Mouse (Mus musculus): ENCODE data around the gene Gpnmb. TPM values are rescaled to one million over a fixed set of nuclear protein-coding genes. Genes with fewer than 3 reads are reported as not detected.

Gpnmb gene
- total and polyA plus RNA-seq, 2 experiments from 2014 or later, result 4.0 to 13.7 TPM

- no peak overlapping the region for H3K9ac ChIP-seq (replicated peaks; ENCODE audit: low read depth, low read length)
These were observed 61.3 kb downstream of the Gpnmb start for GRCm38 (mm10) chr6:49097596-49098110.

GRCm38 (mm10) chr6:49099086-49099485 lies 62.7 kb downstream of the Gpnmb start:
- H3K27me3 ChIP-seq (ENCODE audit: control insufficient read depth, insufficient read depth, low read length), result no peaks in the 10 kb centered on the region
- H3K36me3 ChIP-seq (replicated peaks; ENCODE audit: control insufficient read depth, insufficient read depth, low read length), result peaks cover 14% of the 10 kb centered on the region
- no peak overlapping the region for H3K9ac ChIP-seq (replicated peaks; ENCODE audit: low read depth, low read length)
- no peaks in the 10 kb centered on the region for H3K9me3 ChIP-seq (replicated peaks; ENCODE audit: control insufficient read depth, low read length)
- no peak for DNase-seq (ENCODE audit: low spot score)
- peaks cover 37% of the 10 kb centered on the region for H3K4me1 ChIP-seq (ENCODE audit: control insufficient read depth, insufficient read depth)
- TF ChIP-seq CTCF (IDR thresholded peaks at IDR 0.05; ENCODE audit: low read depth) (no peak), EP300 (IDR thresholded peaks at IDR 0.05; ENCODE audit: low read depth) (no peak)
- H3K27ac ChIP-seq (ENCODE audit: low read depth), result no peak overlapping the region
- no peak overlapping the region for H3K4me2 ChIP-seq (ENCODE audit: low read depth, low read length)
- ATAC-seq (ENCODE audit: insufficient read depth, low read depth), result no peak
- 36% methylated on average over 1 of the region's 1 CpGs for WGBS
- H3K4me3 ChIP-seq (ENCODE audit: low read depth, low read length), result no peak overlapping the region

More at GRCm38 (mm10) chr6:49097596-49098110, 61.3 kb downstream of the Gpnmb start:
- Histone ChIP-seq H3K36me3 (replicated peaks; ENCODE audit: control insufficient read depth, insufficient read depth, low read length) (peaks cover 18% of the 10 kb centered on the region), H3K27ac (ENCODE audit: low read depth) (peak overlapping the region; percentile 79), H3K4me1 (ENCODE audit: control insufficient read depth, insufficient read depth) (peaks cover 37% of the 10 kb centered on the region), H3K4me2 (ENCODE audit: low read depth, low read length) (peak overlapping the region; percentile 53), H3K4me3 (ENCODE audit: low read depth, low read length) (no peak overlapping the region), H3K9me3 (replicated peaks; ENCODE audit: control insufficient read depth, low read length) (no peaks in the 10 kb centered on the region), H3K27me3 (ENCODE audit: control insufficient read depth, insufficient read depth, low read length) (no peaks in the 10 kb centered on the region)
- ATAC-seq (ENCODE audit: insufficient read depth, low read depth), result no peak
- no peak for DNase-seq (ENCODE audit: low spot score)
- 57% methylated on average over 5 of the region's 5 CpGs for WGBS
- TF ChIP-seq CTCF (IDR thresholded peaks at IDR 0.05; ENCODE audit: low read depth) (no peak), EP300 (IDR thresholded peaks at IDR 0.05; ENCODE audit: low read depth) (no peak)

GRCm38 (mm10) chr6:49106746-49107500 lies 70.6 kb downstream of the Gpnmb start:
- no peak for ATAC-seq (ENCODE audit: insufficient read depth, low read depth)
- Histone ChIP-seq H3K4me1 (ENCODE audit: control insufficient read depth, insufficient read depth) (no peaks in the 10 kb centered on the region), H3K27me3 (ENCODE audit: control insufficient read depth, insufficient read depth, low read length) (no peaks in the 10 kb centered on the region), H3K36me3 (replicated peaks; ENCODE audit: control insufficient read depth, insufficient read depth, low read length) (peaks cover 41% of the 10 kb centered on the region), H3K27ac (ENCODE audit: low read depth) (no peak overlapping the region), H3K4me2 (ENCODE audit: low read depth, low read length) (no peak overlapping the region), H3K9ac (replicated peaks; ENCODE audit: low read depth, low read length) (no peak overlapping the region), H3K9me3 (replicated peaks; ENCODE audit: control insufficient read depth, low read length) (no peaks in the 10 kb centered on the region), H3K4me3 (ENCODE audit: low read depth, low read length) (no peak overlapping the region)
- TF ChIP-seq EP300 (IDR thresholded peaks at IDR 0.05; ENCODE audit: low read depth) (no peak), CTCF (IDR thresholded peaks at IDR 0.05; ENCODE audit: low read depth) (no peak)
- no peak for DNase-seq (ENCODE audit: low spot score)
- 87% methylated on average over 15 of the region's 15 CpGs for WGBS

- DNase-seq (ENCODE audit: low spot score) (no peak), ATAC-seq (ENCODE audit: insufficient read depth, low read depth) (no peak)
- TF ChIP-seq CTCF (IDR thresholded peaks at IDR 0.05; ENCODE audit: low read depth), result no peak
- TF ChIP-seq EP300 (IDR thresholded peaks at IDR 0.05; ENCODE audit: low read depth), result no peak
- 89% methylated on average over 2 of the region's 2 CpGs for WGBS
- no peak overlapping the region for H3K27ac ChIP-seq (ENCODE audit: low read depth)
- H3K9ac ChIP-seq (replicated peaks; ENCODE audit: low read depth, low read length), result no peak overlapping the region
- H3K4me1 ChIP-seq (ENCODE audit: control insufficient read depth, insufficient read depth), result no peaks in the 10 kb centered on the region
- no peaks in the 10 kb centered on the region for H3K9me3 ChIP-seq (replicated peaks; ENCODE audit: control insufficient read depth, low read length)
- no peaks in the 10 kb centered on the region for H3K27me3 ChIP-seq (ENCODE audit: control insufficient read depth, insufficient read depth, low read length)
- no peak overlapping the region for H3K4me2 ChIP-seq (ENCODE audit: low read depth, low read length)
- no peak overlapping the region for H3K4me3 ChIP-seq (ENCODE audit: low read depth, low read length)
- peaks cover 28% of the 10 kb centered on the region for H3K36me3 ChIP-seq (replicated peaks; ENCODE audit: control insufficient read depth, insufficient read depth, low read length)
These were observed 72.8 kb downstream of the Gpnmb start for GRCm38 (mm10) chr6:49109196-49109595.

GRCm38 (mm10) chr6:49113895-49114294 lies 77.5 kb downstream of the Gpnmb start:
- H3K36me3 ChIP-seq (replicated peaks; ENCODE audit: control insufficient read depth, insufficient read depth, low read length), result peaks cover 22% of the 10 kb centered on the region; the same call in 1 of the 2 replicates
- ATAC-seq (ENCODE audit: insufficient read depth, low read depth) (no peak), DNase-seq (ENCODE audit: low spot score) (no peak)
- no peak overlapping the region for H3K27ac ChIP-seq (ENCODE audit: low read depth)
- H3K9me3 ChIP-seq (replicated peaks; ENCODE audit: control insufficient read depth, low read length), result no peaks in the 10 kb centered on the region
- H3K4me3 ChIP-seq (ENCODE audit: low read depth, low read length), result no peak overlapping the region
- TF ChIP-seq CTCF (IDR thresholded peaks at IDR 0.05; ENCODE audit: low read depth), result no peak
- no peak for TF ChIP-seq EP300 (IDR thresholded peaks at IDR 0.05; ENCODE audit: low read depth)
- H3K9ac ChIP-seq (replicated peaks; ENCODE audit: low read depth, low read length), result no peak overlapping the region
- WGBS, result 92% methylated on average over 7 of the region's 7 CpGs
- H3K4me1 ChIP-seq (ENCODE audit: control insufficient read depth, insufficient read depth), result no peaks in the 10 kb centered on the region
- H3K4me2 ChIP-seq (ENCODE audit: low read depth, low read length), result no peak overlapping the region
- no peaks in the 10 kb centered on the region for H3K27me3 ChIP-seq (ENCODE audit: control insufficient read depth, insufficient read depth, low read length)

All from heart, postnatal 0 days (tissue).